Comparison of ENCODE assay signal across 30 mouse cellular contexts in genomic region chr10:5083716-5084115, GRCm38 (mm10). TPM values are rescaled to one million over a fixed set of nuclear protein-coding genes. Genes with fewer than 3 reads are reported as not detected.
"Had no signal": no experiment of that assay in that cellular context is flagged by ENCODE, and none has a peak within 500 bp of the region (broad histone marks: within the 10 kb centered on the region; RNA-seq: fewer than 3 reads in every experiment).

No protein-coding gene starts in this region.

- H3K27ac ChIP-seq: layer of hippocampus, adult 2 months; limb, embryonic 10.5 days; limb, embryonic 13.5 days; liver, embryonic 12.5 days; liver, embryonic 15.5 days; lung, embryonic 15.5 days; midbrain, embryonic 10.5 days; midbrain, embryonic 15.5 days; neural tube, embryonic 13.5 days; stomach, postnatal 0 days had no signal

- H3K4me3 ChIP-seq: layer of hippocampus, adult 2 months; limb, embryonic 10.5 days; limb, embryonic 13.5 days; liver, embryonic 12.5 days; liver, embryonic 15.5 days; lung, embryonic 15.5 days; megakaryocyte, embryonic 14.5 days; midbrain, embryonic 10.5 days; midbrain, embryonic 15.5 days; neural tube, embryonic 13.5 days had no signal

- DNase-seq: kidney, adult 18-20 months; kidney, adult 9 months; kidney, postnatal 14 days; layer of hippocampus, adult 9-11 months; liver; lung, adult 18-20 months; lung, postnatal 10 days; lung, postnatal 36 days; retina, postnatal 1 day; right cerebral cortex, postnatal 14 days; right cerebral cortex, postnatal 4 days; thymus, adult 2 months; thymus, postnatal 25 days had no signal

- H3K9me3 ChIP-seq: limb, embryonic 10.5 days; limb, embryonic 13.5 days; liver, embryonic 12.5 days; liver, embryonic 15.5 days; lung, embryonic 15.5 days; megakaryocyte, embryonic 14.5 days; midbrain, embryonic 10.5 days; midbrain, embryonic 15.5 days; neural tube, embryonic 13.5 days had no signal

- H3K36me3 ChIP-seq: limb, embryonic 10.5 days; limb, embryonic 13.5 days; midbrain, embryonic 10.5 days; midbrain, embryonic 15.5 days; neural tube, embryonic 13.5 days had no signal

- H3K4me1 ChIP-seq: limb, embryonic 10.5 days; liver, embryonic 12.5 days; liver, embryonic 15.5 days; lung, embryonic 15.5 days; midbrain, embryonic 10.5 days; midbrain, embryonic 15.5 days had no signal

- H3K27me3 ChIP-seq: limb, embryonic 13.5 days; liver, embryonic 12.5 days; liver, embryonic 15.5 days; lung, embryonic 15.5 days; megakaryocyte, embryonic 14.5 days; midbrain, embryonic 15.5 days; neural tube, embryonic 13.5 days had no signal

- H3K9ac ChIP-seq: limb, embryonic 13.5 days; liver, embryonic 12.5 days; liver, embryonic 15.5 days; lung, embryonic 15.5 days; midbrain, embryonic 15.5 days; neural tube, embryonic 13.5 days had no signal

RNA-seq across cellular contexts. Expression of gene Gm10097, which starts 14.7 kb away (rescaled TPM):
- total RNA-seq: layer of hippocampus, adult 2 months; layer of hippocampus, postnatal 25 days; left cerebral cortex, adult 18-20 months; left cerebral cortex, postnatal 25 days; neutrophil, adult 5-6 weeks had no signal
- polyA plus RNA-seq: kidney, embryonic 16.5 days; large intestine, adult 2 months; liver, embryonic 12.5 days; midbrain, embryonic 10.5 days; thymus, adult 2 months had no signal
